Mouse (Mus musculus) liver, postnatal 0 days (tissue): Measurements from ENCODE around the gene Pde1c.

Source experiments
- CTCF ChIP-seq: sonication (generic); IDR thresholded peaks from 2 replicates; pipeline ENCODE4 v1.5.1; 2016; ENCODE audit warnings: antibody characterized with exemption, low read depth
- EP300 ChIP-seq: IDR thresholded peaks from 2 replicates; pipeline ENCODE4 v1.6.1; 2016; ENCODE audit warnings: antibody characterized with exemption, low read depth, mild to moderate bottlenecking

DNA sequence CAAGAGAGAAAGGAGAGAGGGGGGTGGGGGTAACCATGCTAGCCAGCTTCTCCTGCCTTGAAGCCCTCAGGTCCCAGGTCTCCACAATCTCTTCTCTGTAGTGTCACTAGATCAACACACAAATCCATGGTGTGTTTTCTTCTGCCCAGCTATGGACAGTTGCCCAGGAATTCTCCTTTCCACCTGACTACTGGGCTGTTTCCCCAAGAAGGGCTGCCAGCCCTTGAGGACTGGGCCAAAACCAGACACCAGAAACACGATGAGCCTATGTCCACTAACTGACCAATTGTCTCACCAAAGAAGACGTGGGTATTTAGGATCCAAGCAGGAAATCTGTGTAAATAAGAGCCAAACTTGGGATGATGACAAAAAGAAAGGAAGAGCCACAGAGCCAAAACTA, 36.6 kb downstream of the Pde1c start:
- TF ChIP-seq CTCF (no peak), EP300 (no peak)
